Mouse (Mus musculus): Measurements from ENCODE around the gene Kitl. TPM values are rescaled to one million over a fixed set of nuclear protein-coding genes. Genes with fewer than 3 reads are reported as not detected.

Gene Kitl
- total and polyA plus RNA-seq, 3 experiments: 13.8 to 39.7 (median 27.0) TPM

- DNase-seq: no peak
Measured at GRCm38 (mm10) chr10:100124452-100124851, 109.0 kb downstream of the Kitl start.

- DNase-seq: no peak
Measured at GRCm38 (mm10) chr10:100127837-100128743, 112.7 kb downstream of the Kitl start.

- no peak for DNase-seq
Measured at GRCm38 (mm10) chr10:100131657-100132056, 116.2 kb downstream of the Kitl start.

DNA sequence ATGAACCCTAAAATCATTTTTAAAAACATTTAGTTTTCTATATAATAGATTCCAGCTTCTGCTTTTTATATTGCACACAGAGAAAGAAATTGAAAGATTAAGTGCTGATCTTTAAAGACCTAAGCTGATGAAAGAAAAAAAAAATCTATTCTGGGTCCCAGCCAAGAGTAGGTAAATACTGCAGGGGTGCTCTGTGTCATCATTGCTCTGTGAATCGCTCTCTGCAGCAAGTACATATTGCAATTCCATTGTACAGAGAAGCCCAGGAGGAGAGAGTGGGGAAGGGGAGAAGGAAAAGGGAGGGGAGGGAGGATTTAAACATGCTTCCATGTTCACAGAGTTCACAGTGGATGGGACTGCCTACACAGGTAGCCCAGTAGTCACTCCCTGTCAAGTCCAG is 116.9 kb downstream of the Kitl start:
- DNase-seq: no peak

GRCm38 (mm10) chr10:100138552-100138951 is 123.1 kb downstream of the Kitl start:
- no peak for DNase-seq

DNA sequence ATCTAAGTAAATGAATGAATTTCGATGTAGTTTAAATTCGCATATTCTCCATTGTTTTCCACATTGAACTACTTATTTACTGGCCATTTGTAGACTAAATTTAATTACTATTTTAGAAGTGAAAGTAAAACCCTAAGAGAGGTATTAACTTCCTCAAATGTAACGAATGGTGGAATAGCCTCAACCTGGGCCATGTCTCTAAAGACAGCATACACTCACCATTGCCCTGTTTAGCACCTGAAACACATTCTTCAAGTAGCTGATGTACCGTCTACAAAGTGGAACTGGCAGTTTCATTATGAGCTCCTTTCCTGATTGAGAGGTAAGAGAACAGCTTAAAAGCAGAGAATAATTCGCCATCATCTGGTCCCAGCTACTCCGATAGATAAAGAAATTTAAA is 132.7 kb downstream of the Kitl start:
- DNase-seq: no peak

Small RNAs within 50 kb of the gene (microRNA-seq; reads per million reads assigned to microRNA genes)
- gene Gm22918 (0 reads per million in 2 experiments), gene Gm25287 (0 reads per million in 2 experiments)
